Mouse (Mus musculus) kidney, embryonic 16.5 days (tissue): ENCODE data around the gene Hoxa7. TPM values are rescaled to one million over a fixed set of nuclear protein-coding genes. Genes with fewer than 3 reads are reported as not detected.

ENCODE experiments used
- ATAC-seq: fragments of 200-750 bp; cut with Nextera tagmentation; 2 replicates; pipeline ENCODE4 v1.8.0; 2017; ENCODE audit warnings: moderate TSS enrichment; ENCODE audit not compliant: low FRiP score, low TSS enrichment
- H3K27ac ChIP-seq: fragments of 300-500 bp; sonication (generic); 2 replicates; pipeline ENCODE4 v1.5.1; 2014; ENCODE audit warnings: low read length
- H3K27me3 ChIP-seq: fragments of 300-500 bp; sonication (generic); 2 replicates; pipeline ENCODE4 v1.6.1; 2014; ENCODE audit warnings: low read length, control low read depth, mixed read lengths; ENCODE audit not compliant: insufficient read depth
- H3K36me3 ChIP-seq: fragments of 300-500 bp; sonication (generic); 2 replicates; pipeline ENCODE4 v1.6.1; 2014; ENCODE audit warnings: low read length, control low read depth, mixed read lengths; ENCODE audit not compliant: insufficient read depth
- H3K4me1 ChIP-seq: fragments of 300-500 bp; sonication (generic); 2 replicates; pipeline ENCODE4 v1.6.1; 2014; ENCODE audit warnings: low read length, control low read depth, mixed read lengths; ENCODE audit not compliant: insufficient read depth
- H3K4me2 ChIP-seq: fragments of 300-500 bp; sonication (generic); replicated peaks from 2 replicates; pipeline ENCODE4 v1.6.1; 2014; ENCODE audit warnings: low read depth, low read length
- H3K4me3 ChIP-seq: fragments of 300-500 bp; sonication (generic); 2 replicates; pipeline ENCODE4 v1.5.1; 2014; ENCODE audit warnings: mild to moderate bottlenecking, low read length
- H3K9ac ChIP-seq: fragments of 300-500 bp; sonication (generic); replicated peaks from 2 replicates; pipeline ENCODE4 v1.6.1; 2014; ENCODE audit warnings: low read length
- H3K9me3 ChIP-seq: fragments of 300-500 bp; sonication (generic); 2 replicates; pipeline ENCODE4 v1.6.1; 2016; ENCODE audit warnings: low read length, control low read depth
- WGBS: fragments of 180-500 bp; shearing (Covaris S2); extraction: QIAGEN DNeasy Blood & Tissue Kit; methylation state at CpG from one replicate; pipeline ENCODE4 v1.1.7; 2014; 5-methylcytosine and 5-hydroxymethylcytosine counted together
- polyA plus RNA-seq: library from polyadenylated mRNA; unstranded; fragments of >200 nt; fragmentation: Nextera tagmentation; extraction: Ambion mirVana; gene quantifications from 2 replicates; pipeline ENCODE4 v1.2.1, GENCODE M21; 2015

Hoxa7 gene
- polyA plus RNA-seq, 1 experiment from 2014 or later, result 25.7 TPM

DNA sequence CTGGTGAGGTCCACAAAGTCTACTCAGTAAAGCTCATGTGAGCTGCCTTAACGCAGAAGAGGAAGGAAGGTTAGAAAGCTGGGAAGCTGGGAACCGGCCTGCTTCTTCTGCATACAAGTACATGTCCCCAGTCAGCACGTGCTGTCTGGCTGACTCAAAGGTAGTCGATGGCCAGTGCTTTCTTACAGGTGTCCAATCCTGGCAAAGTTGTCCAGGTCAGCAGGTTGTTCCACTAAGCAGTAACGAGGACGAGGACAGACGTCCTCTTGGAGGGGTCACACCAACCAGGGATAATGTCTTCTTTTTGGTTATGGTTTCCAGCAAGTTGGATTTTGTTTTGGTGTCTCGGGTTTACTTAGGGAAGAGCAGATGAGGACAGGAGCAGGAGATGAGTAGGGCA lies 31.7 kb downstream of the Hoxa7 start:
- no peak for ATAC-seq
- WGBS, result 29% methylated on average over 8 of the region's 8 CpGs

DNA sequence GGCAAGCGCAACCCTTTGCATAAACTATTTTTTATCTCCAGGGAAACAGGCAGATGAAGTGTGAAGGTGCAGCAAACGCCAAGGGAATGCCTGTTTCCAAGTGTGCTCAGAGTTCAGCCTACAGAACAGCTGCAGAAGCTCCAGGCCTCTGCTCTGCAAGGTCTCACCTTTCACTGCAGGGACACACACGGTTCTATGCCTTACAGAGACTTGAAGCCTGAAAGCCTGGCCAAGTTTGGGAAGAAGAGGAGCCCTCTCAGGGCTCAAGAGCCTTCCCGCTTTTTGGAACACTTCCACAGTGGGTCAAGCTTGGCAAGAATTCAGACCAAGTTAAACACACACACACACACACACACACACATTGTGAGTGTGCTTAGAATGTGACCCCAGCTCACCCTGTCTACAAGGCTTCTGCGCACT lies 32.5 kb downstream of the Hoxa7 start:
- Histone ChIP-seq H3K4me2 (0 out of 2 replicates have a peak overlapping the region, but pooled peaks have one; percentile 12), H3K27ac (peak overlapping the region; percentile 95), H3K36me3 (peaks cover 2% of the 10 kb centered on the region; the same call in 1 of the 2 replicates), H3K4me3 (no peak overlapping the region), H3K9me3 (no peaks in the 10 kb centered on the region), H3K4me1 (peaks cover 92% of the 10 kb centered on the region), H3K9ac (peak overlapping the region; percentile 24; the same call in 1 of the 2 replicates), H3K27me3 (no peaks in the 10 kb centered on the region)
- no peak for ATAC-seq
- WGBS, result 29% methylated on average over 5 of the region's 5 CpGs

More for the DNA sequence above, 31.7 kb downstream of the Hoxa7 start:
- H3K27ac ChIP-seq, result peak overlapping the region; percentile 95
- peak overlapping the region; percentile 93; the same call in 1 of the 2 replicates for H3K9ac ChIP-seq
- no peaks in the 10 kb centered on the region for H3K27me3 ChIP-seq
- H3K36me3 ChIP-seq, result peaks cover 2% of the 10 kb centered on the region; the same call in 1 of the 2 replicates
- H3K4me1 ChIP-seq, result peaks cover 92% of the 10 kb centered on the region
- no peak overlapping the region; the same call in 1 of the 2 replicates for H3K4me3 ChIP-seq
- H3K9me3 ChIP-seq, result no peaks in the 10 kb centered on the region
- H3K4me2 ChIP-seq, result peak overlapping the region; percentile 97

DNA sequence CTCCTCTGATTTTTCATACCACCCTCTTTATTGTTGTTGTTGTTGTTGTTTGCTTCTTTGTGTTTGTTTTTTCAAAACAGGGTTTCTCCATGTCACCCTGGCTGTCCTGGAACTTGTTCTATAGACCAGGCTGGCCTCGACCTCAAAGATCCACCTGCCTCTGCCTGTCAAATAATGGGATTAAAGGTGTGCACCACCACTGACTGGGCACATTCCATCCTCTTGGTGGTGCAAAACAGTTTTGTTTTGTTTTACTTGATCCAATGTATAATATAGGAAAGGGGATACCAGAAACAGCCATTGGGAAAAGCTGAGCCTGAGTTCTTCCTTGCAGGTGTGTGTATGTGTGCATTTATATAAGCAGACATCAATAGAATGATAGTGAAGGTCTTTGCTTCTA lies 35.2 kb downstream of the Hoxa7 start:
- peaks cover 97% of the 10 kb centered on the region for H3K4me1 ChIP-seq

DNA sequence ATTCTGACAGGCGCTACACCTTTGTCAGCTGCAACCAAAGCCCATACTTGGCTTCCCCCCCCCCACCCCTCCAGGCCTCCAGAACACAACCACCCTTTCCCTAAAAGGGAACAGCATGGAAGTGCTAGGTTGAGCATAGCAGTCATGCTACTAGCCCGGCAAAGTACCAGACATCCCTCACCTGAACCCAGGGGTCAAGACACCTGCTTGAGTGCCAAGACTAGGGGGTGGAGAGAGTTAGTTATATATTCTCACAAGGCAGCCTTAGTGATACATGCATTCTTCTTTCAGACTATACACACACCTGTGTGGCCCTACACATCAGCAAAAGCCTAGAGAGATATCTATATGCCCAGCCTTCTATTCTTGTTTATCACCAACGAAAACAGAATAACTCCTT lies 35.8 kb downstream of the Hoxa7 start:
- no peak for ATAC-seq

More for the DNA sequence above, 35.2 kb downstream of the Hoxa7 start:
- peaks cover 2% of the 10 kb centered on the region; the same call in 1 of the 2 replicates for H3K36me3 ChIP-seq
- ATAC-seq, result no peak
- H3K9ac ChIP-seq, result no peak overlapping the region
- H3K9me3 ChIP-seq, result no peaks in the 10 kb centered on the region
- H3K4me2 ChIP-seq, result no peak overlapping the region
- 64% methylated on average over 1 of the region's 1 CpGs for whole genome bisulfite sequencing
- no peak overlapping the region for H3K27ac ChIP-seq
- no peak overlapping the region for H3K4me3 ChIP-seq
- no peaks in the 10 kb centered on the region for H3K27me3 ChIP-seq

DNA sequence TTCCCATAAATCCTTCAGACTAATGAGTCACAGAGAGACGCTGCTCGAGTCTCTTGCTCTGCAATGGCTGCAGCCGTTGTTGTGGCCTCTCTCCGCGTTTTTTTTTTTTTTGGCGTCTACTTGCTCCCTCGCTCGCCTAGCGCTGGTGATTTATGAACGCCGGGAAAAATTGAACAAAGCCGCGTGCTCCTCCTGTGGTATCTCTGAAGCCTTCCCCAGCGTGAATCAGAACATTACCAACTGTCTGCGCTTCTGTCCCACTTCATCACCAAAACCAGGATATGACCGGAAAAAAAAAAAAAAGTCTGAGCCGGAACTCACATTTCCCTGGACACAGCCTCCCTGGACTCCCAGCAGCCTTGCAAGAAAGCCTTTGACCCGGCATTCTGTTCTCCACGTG lies 36.4 kb downstream of the Hoxa7 start:
- Histone ChIP-seq H3K36me3 (peaks cover 2% of the 10 kb centered on the region; the same call in 1 of the 2 replicates), H3K9me3 (no peaks in the 10 kb centered on the region), H3K4me1 (peaks cover 99% of the 10 kb centered on the region), H3K4me2 (peak overlapping the region; percentile 44), H3K9ac (peak overlapping the region; percentile 20), H3K27me3 (no peaks in the 10 kb centered on the region), H3K4me3 (no peak overlapping the region), H3K27ac (peak overlapping the region; percentile 97)
- ATAC-seq, result no peak
- 2% methylated on average over 19 of the region's 19 CpGs for WGBS

More for the DNA sequence above, 35.8 kb downstream of the Hoxa7 start:
- no peaks in the 10 kb centered on the region for H3K9me3 ChIP-seq
- WGBS, result 30% methylated on average over 3 of the region's 3 CpGs
- H3K4me3 ChIP-seq, result no peak overlapping the region
- peak overlapping the region; percentile 97; the same call in 1 of the 2 replicates for H3K27ac ChIP-seq
- no peaks in the 10 kb centered on the region for H3K27me3 ChIP-seq
- H3K9ac ChIP-seq, result no peak overlapping the region
- peak overlapping the region; percentile 44 for H3K4me2 ChIP-seq
- H3K36me3 ChIP-seq, result peaks cover 2% of the 10 kb centered on the region; the same call in 1 of the 2 replicates
- peaks cover 99% of the 10 kb centered on the region for H3K4me1 ChIP-seq

DNA sequence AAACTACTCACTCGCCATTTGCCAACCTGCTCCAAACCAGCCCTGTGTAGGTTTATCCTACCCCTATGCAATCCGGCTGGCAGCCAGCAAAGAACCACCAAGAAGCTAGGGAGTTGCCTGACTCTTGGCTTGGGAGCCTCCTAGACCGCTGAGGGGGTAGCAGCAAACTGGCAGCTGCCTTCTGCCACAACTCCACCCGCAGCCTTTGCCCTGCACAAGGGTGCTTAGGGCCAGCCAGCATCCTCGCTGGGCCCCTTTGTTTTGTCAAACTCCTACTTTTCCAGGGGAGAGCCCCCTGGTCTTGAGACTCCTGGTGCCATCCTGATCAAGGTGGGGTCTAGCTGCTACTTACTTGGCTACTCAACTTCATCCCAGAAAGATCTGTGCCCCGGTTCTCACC lies 37.0 kb downstream of the Hoxa7 start:
- Histone ChIP-seq H3K4me3 (no peak overlapping the region), H3K4me1 (peaks cover 99% of the 10 kb centered on the region), H3K9me3 (no peaks in the 10 kb centered on the region), H3K36me3 (peaks cover 2% of the 10 kb centered on the region; the same call in 1 of the 2 replicates), H3K9ac (peak overlapping the region; percentile 39), H3K27ac (peak overlapping the region; percentile 97), H3K27me3 (no peaks in the 10 kb centered on the region), H3K4me2 (peak overlapping the region; percentile 44)
- WGBS, result 25% methylated on average over 6 of the region's 6 CpGs
- no peak for ATAC-seq

DNA sequence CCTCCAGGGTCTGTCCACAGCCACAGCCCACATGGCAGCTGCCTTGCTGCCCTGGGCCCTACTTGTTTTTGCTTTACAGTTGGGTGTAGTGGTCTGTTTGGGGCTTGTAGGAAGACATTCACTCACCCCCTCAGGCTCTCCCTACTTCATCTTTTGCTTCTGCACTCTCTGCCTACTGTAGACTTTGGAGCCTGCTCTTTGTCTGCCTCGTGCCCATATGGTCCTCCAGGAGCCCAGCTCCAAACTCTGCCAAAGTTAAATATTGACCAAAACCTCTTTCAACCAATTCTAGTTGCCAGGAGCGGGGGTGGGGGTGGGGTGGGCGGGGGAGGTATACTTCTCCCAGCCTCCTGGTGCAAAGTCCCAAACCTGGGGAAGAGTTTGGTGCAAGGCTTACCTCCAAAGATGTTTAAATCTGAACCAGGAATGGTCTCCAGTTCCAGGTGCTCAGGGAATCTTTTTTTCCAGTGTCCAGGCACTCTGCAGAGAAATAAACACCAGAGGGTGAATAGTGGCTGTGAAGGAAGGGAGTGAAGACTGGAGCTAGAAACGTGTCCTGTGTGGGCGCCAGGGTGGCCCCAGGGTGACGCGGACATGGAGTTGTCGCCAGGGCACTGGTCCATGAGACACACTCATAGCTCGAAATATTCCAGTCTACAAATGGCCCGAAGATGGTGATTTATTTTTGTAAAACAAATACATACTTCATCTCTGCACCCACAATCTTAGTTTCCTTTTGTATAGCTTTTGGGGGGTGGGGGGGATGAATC lies 38.2 kb downstream of the Hoxa7 start:
- H3K4me2 ChIP-seq, result peak overlapping the region; percentile 44
- no peaks in the 10 kb centered on the region for H3K27me3 ChIP-seq
- WGBS, result 19% methylated on average over 10 of the region's 10 CpGs
- peak; percentile 72 for ATAC-seq
- H3K9me3 ChIP-seq, result no peaks in the 10 kb centered on the region
- no peak overlapping the region for H3K4me3 ChIP-seq
- peaks cover 99% of the 10 kb centered on the region for H3K4me1 ChIP-seq
- peak overlapping the region; percentile 97 for H3K27ac ChIP-seq
- H3K36me3 ChIP-seq, result no peaks in the 10 kb centered on the region; the same call in 1 of the 2 replicates
- peak overlapping the region; percentile 55 for H3K9ac ChIP-seq

DNA sequence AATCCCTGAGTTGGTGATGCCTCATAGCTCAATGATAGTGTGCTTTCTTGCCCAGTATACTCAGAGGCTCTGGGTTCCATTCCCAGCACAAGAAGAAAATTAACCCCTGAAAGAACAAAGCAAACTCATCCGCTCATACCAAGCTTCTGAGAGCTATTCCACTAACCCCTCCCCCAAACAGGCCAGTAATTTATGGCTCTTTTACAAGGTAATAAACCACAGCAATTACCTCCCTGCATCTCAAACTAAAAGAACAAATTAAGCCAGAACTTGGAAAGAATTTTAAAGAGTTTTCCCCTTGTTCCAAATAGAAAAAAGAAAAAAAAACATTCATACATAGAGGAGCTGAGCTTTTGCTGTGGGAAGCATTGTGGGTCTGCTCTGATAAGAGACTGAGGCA lies 38.9 kb downstream of the Hoxa7 start:
- Histone ChIP-seq H3K4me1 (peaks cover 99% of the 10 kb centered on the region), H3K9me3 (no peaks in the 10 kb centered on the region), H3K9ac (peak overlapping the region; percentile 55), H3K27me3 (no peaks in the 10 kb centered on the region), H3K27ac (peak overlapping the region; percentile 97), H3K4me3 (no peak overlapping the region), H3K4me2 (peak overlapping the region; percentile 32), H3K36me3 (no peaks in the 10 kb centered on the region; the same call in 1 of the 2 replicates)
- no peak for ATAC-seq
- 21% methylated on average over 1 of the region's 1 CpGs for WGBS

DNA sequence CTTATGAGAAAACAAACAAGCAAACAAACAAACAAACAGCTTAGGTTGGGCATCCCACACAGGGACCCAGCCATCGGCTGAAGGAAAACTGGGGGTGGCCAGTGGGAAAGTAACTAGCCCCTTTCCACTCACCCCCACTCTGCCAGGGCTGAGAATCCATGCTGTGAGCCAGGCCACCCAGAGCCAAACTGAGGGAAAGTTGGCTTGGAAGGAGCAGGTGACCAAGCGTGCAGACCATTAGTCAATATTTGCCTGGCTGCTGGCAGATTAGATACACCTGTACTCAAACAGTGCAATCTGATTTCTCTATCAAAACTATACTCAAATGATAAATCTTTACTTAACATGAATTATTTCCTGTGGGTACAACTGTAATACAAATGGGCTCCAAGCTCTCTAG lies 39.6 kb downstream of the Hoxa7 start:
- no peak overlapping the region for H3K4me2 ChIP-seq

DNA sequence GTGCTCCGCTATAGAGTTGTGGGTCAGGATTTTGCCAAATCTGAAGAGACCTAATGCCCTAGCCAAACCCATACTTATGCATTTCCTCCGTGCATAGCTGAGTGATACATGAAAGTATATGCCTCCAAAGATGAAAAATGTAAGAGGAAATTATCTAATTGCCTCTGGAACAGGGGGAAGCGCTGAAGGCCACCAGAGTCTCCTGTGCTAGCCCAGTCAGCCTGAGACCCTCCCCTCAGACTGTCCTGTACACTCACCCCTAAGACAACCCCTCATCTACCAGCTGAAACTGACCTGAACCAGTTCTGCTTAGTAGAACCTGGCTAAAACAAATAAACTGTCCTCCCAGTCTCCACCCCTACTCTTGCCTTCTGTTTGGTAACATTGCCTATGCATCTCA lies 40.9 kb downstream of the Hoxa7 start:
- no peaks in the 10 kb centered on the region for H3K9me3 ChIP-seq
- no peak for ATAC-seq
- no peaks in the 10 kb centered on the region for H3K27me3 ChIP-seq
- 39% methylated on average over 3 of the region's 3 CpGs for WGBS
- H3K9ac ChIP-seq, result peak overlapping the region; percentile 89
- peak overlapping the region; percentile 97 for H3K27ac ChIP-seq
- H3K4me2 ChIP-seq, result peak overlapping the region; percentile 72
- H3K4me3 ChIP-seq, result peak overlapping the region; percentile 63
- peaks cover 88% of the 10 kb centered on the region for H3K4me1 ChIP-seq
- H3K36me3 ChIP-seq, result no peaks in the 10 kb centered on the region

More for the DNA sequence above, 39.6 kb downstream of the Hoxa7 start:
- H3K27ac ChIP-seq, result peak overlapping the region; percentile 61
- H3K36me3 ChIP-seq, result no peaks in the 10 kb centered on the region; the same call in 1 of the 2 replicates
- H3K9ac ChIP-seq, result no peak overlapping the region
- peaks cover 93% of the 10 kb centered on the region for H3K4me1 ChIP-seq
- ATAC-seq, result no peak
- H3K9me3 ChIP-seq, result no peaks in the 10 kb centered on the region
- 49% methylated on average over 2 of the region's 2 CpGs for WGBS
- no peak overlapping the region for H3K4me3 ChIP-seq
- H3K27me3 ChIP-seq, result no peaks in the 10 kb centered on the region
